Mouse (Mus musculus) kidney, adult 2 months (tissue): ENCODE data around the gene Trak2.
"Not testable (repeated sequence)": the region's sequence is repeated elsewhere in the genome, so short reads cannot be mapped to it uniquely, and the experiment has no call there.

Experiments
- CTCF ChIP-seq: fragments of 200-500 bp; conservative IDR thresholded peaks from 2 replicates; pipeline ENCODE4 v1.5.1; 2011; ENCODE audit warnings: low read depth, mild to moderate bottlenecking, control low read depth, low read length, moderate library complexity, mixed read lengths; ENCODE audit not compliant: insufficient read depth, insufficient read length
- POLR2A ChIP-seq: fragments of 200-500 bp; IDR thresholded peaks from one replicate; pipeline ENCODE4 v1.6.1; 2011; ENCODE audit warnings: low read depth, low read length, control low read depth

GRCm38 (mm10) chr1:58859131-58859530 is 114.1 kb downstream of the Trak2 start:
- not testable (repeated sequence) for TF ChIP-seq CTCF, POLR2A
